Mouse (Mus musculus): Measurements from ENCODE around the gene Pmm1. TPM values are rescaled to one million over a fixed set of nuclear protein-coding genes. Genes with fewer than 3 reads are reported as not detected.

Gene Pmm1
- polyA plus RNA-seq, 1 experiment, result 80.5 TPM

- no peak for DNase-seq (ENCODE audit: low spot score)
These were observed 4.3 kb downstream of the Pmm1 start for GRCm38 (mm10) chr15:81956457-81956856.

GRCm38 (mm10) chr15:81955414-81955813, 5.3 kb downstream of the Pmm1 start:
- DNase-seq (ENCODE audit: low spot score), result no peak

- DNase-seq (ENCODE audit: low spot score), result no peak
These were observed 6.0 kb downstream of the Pmm1 start for GRCm38 (mm10) chr15:81954716-81955115.

GRCm38 (mm10) chr15:81954151-81954583, 6.6 kb downstream of the Pmm1 start:
- DNase-seq (ENCODE audit: low spot score), result no peak

GRCm38 (mm10) chr15:81952310-81952709, 8.4 kb downstream of the Pmm1 start:
- DNase-seq (ENCODE audit: low spot score), result no peak

- DNase-seq (ENCODE audit: low spot score), result no peak
These were observed 9.6 kb downstream of the Pmm1 start for GRCm38 (mm10) chr15:81951159-81951558.

- no peak for DNase-seq (ENCODE audit: low spot score)
These were observed 10.0 kb downstream of the Pmm1 start for GRCm38 (mm10) chr15:81950716-81951115.

- DNase-seq (ENCODE audit: low spot score), result no peak
These were observed 11.1 kb downstream of the Pmm1 start for GRCm38 (mm10) chr15:81949476-81950131.

- DNase-seq (ENCODE audit: low spot score), result no peak
These were observed 11.7 kb downstream of the Pmm1 start for GRCm38 (mm10) chr15:81949076-81949475.

- no peak for DNase-seq (ENCODE audit: low spot score)
These were observed 17.5 kb downstream of the Pmm1 start for GRCm38 (mm10) chr15:81943176-81943749.

GRCm38 (mm10) chr15:81941010-81941409, 19.7 kb downstream of the Pmm1 start:
- no peak for DNase-seq (ENCODE audit: low spot score)

- DNase-seq (ENCODE audit: low spot score), result no peak
These were observed 20.5 kb downstream of the Pmm1 start for GRCm38 (mm10) chr15:81940219-81940618.

GRCm38 (mm10) chr15:81939774-81940173, 21.0 kb downstream of the Pmm1 start:
- DNase-seq (ENCODE audit: low spot score), result no peak

GRCm38 (mm10) chr15:81939157-81939715, 21.5 kb downstream of the Pmm1 start:
- DNase-seq (ENCODE audit: low spot score), result no peak

- DNase-seq (ENCODE audit: low spot score), result no peak
These were observed 22.5 kb downstream of the Pmm1 start for GRCm38 (mm10) chr15:81938246-81938645.

- no peak for DNase-seq (ENCODE audit: low spot score)
These were observed 23.4 kb downstream of the Pmm1 start for GRCm38 (mm10) chr15:81937098-81937972.

- no peak for DNase-seq (ENCODE audit: low spot score)
These were observed 24.1 kb downstream of the Pmm1 start, which contains the start of gene Csdc2 for GRCm38 (mm10) chr15:81936679-81937078. Csdc2 (plus strand) TSS chr15:81936759.

GRCm38 (mm10) chr15:81935869-81936637, 24.7 kb downstream of the Pmm1 start:
- DNase-seq (ENCODE audit: low spot score), result no peak

- DNase-seq (ENCODE audit: low spot score), result no peak
These were observed 26.7 kb downstream of the Pmm1 start for GRCm38 (mm10) chr15:81933986-81934385.

- DNase-seq (ENCODE audit: low spot score), result no peak
These were observed 27.7 kb downstream of the Pmm1 start for GRCm38 (mm10) chr15:81932951-81933470.

- DNase-seq (ENCODE audit: low spot score), result no peak
These were observed 32.5 kb downstream of the Pmm1 start for GRCm38 (mm10) chr15:81928277-81928676.
